Mouse (Mus musculus): Measurements from ENCODE around the gene Cnn3. TPM values are rescaled to one million over a fixed set of nuclear protein-coding genes. Genes with fewer than 3 reads are reported as not detected.
A peak's percentile ranks its signal among the peaks of the same experiment; 100 is the strongest.

The Cnn3 gene
- total and polyA plus RNA-seq, 2 experiments from 2014 or later, result 122 to 181 TPM

GRCm38 (mm10) chr3:121430289-121430936 lies 4.1 kb downstream of the Cnn3 start:
- no peak for TF ChIP-seq CTCF (IDR thresholded peaks at IDR 0.05)
- Histone ChIP-seq H3K4me3 (ENCODE audit: low read depth, low read length) (0 out of 2 replicates have a peak overlapping the region, but pooled peaks have one; percentile 3), H3K9me3 (ENCODE audit: low read length) (no peaks in the 10 kb centered on the region), H3K4me2 (ENCODE audit: low read depth, low read length, poor library complexity, severe bottlenecking) (peak overlapping the region; percentile 22; the same call in 1 of the 2 replicates), H3K27me3 (ENCODE audit: insufficient read depth, low read length) (no peaks in the 10 kb centered on the region), H3K4me1 (ENCODE audit: insufficient read depth, low read length) (peaks cover 16% of the 10 kb centered on the region), H3K9ac (replicated peaks; ENCODE audit: low read length, poor library complexity, severe bottlenecking) (no peak overlapping the region), H3K36me3 (ENCODE audit: insufficient read depth, low read length) (no peaks in the 10 kb centered on the region), H3K27ac (ENCODE audit: low read depth, low read length) (no peak overlapping the region; the same call in 1 of the 2 replicates)
- DNase-seq (ENCODE audit: low spot score) (no peak), ATAC-seq (ENCODE audit: low FRiP score) (no peak)
- 25% methylated on average over 7 of the region's 7 CpGs for WGBS

DNA sequence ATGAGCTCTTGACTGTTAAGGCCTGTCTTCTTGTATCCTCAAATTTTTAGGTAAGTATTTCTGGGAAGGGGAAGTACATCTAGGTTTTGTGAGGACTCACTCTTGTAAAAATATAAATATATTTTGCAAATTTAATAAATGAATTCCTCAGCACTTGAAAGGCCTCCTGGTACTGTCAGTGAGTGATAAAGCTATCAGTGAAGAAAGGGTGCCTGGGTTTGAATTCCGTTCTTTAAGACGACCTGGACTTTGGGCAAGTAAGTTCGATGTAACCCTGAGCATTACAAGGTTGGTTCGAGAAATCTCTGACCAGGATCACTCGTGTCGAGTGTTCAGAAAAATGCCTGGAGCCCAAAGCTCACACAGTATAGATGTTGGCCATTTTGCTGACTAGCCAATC lies 7.1 kb downstream of the Cnn3 start:
- H3K9ac ChIP-seq (replicated peaks; ENCODE audit: low read length, poor library complexity, severe bottlenecking), result no peak overlapping the region
- peaks cover 16% of the 10 kb centered on the region for H3K4me1 ChIP-seq (ENCODE audit: insufficient read depth, low read length)
- no peak overlapping the region for H3K4me3 ChIP-seq (ENCODE audit: low read depth, low read length)
- no peaks in the 10 kb centered on the region for H3K36me3 ChIP-seq (ENCODE audit: insufficient read depth, low read length)
- TF ChIP-seq CTCF (IDR thresholded peaks at IDR 0.05), result no peak
- H3K9me3 ChIP-seq (ENCODE audit: low read length), result no peaks in the 10 kb centered on the region
- ATAC-seq (ENCODE audit: low FRiP score) (no peak), DNase-seq (ENCODE audit: low spot score) (no peak)
- H3K4me2 ChIP-seq (ENCODE audit: low read depth, low read length, poor library complexity, severe bottlenecking), result no peak overlapping the region
- H3K27me3 ChIP-seq (ENCODE audit: insufficient read depth, low read length), result no peaks in the 10 kb centered on the region
- WGBS, result 74% methylated on average over 6 of the region's 6 CpGs
- no peak overlapping the region for H3K27ac ChIP-seq (ENCODE audit: low read depth, low read length)

GRCm38 (mm10) chr3:121433968-121434533 lies 7.8 kb downstream of the Cnn3 start:
- Histone ChIP-seq H3K27ac (ENCODE audit: low read depth, low read length) (no peak overlapping the region), H3K4me2 (ENCODE audit: low read depth, low read length, poor library complexity, severe bottlenecking) (no peak overlapping the region), H3K9ac (replicated peaks; ENCODE audit: low read length, poor library complexity, severe bottlenecking) (0 out of 2 replicates have a peak overlapping the region, but pooled peaks have one; percentile 19), H3K4me3 (ENCODE audit: low read depth, low read length) (no peak overlapping the region), H3K4me1 (ENCODE audit: insufficient read depth, low read length) (peaks cover 14% of the 10 kb centered on the region), H3K9me3 (ENCODE audit: low read length) (no peaks in the 10 kb centered on the region), H3K27me3 (ENCODE audit: insufficient read depth, low read length) (no peaks in the 10 kb centered on the region), H3K36me3 (ENCODE audit: insufficient read depth, low read length) (no peaks in the 10 kb centered on the region)
- DNase-seq (ENCODE audit: low spot score), result no peak
- ATAC-seq (ENCODE audit: low FRiP score), result no peak
- no peak for TF ChIP-seq CTCF (IDR thresholded peaks at IDR 0.05)
- 42% methylated on average over 8 of the region's 8 CpGs for WGBS

GRCm38 (mm10) chr3:121435296-121435695 lies 9.0 kb downstream of the Cnn3 start:
- Histone ChIP-seq H3K9me3 (ENCODE audit: low read length) (no peaks in the 10 kb centered on the region), H3K4me1 (ENCODE audit: insufficient read depth, low read length) (peaks cover 8% of the 10 kb centered on the region; the same call in 1 of the 2 replicates)

GRCm38 (mm10) chr3:121437070-121437469 lies 10.8 kb downstream of the Cnn3 start:
- Histone ChIP-seq H3K4me2 (ENCODE audit: low read depth, low read length, poor library complexity, severe bottlenecking) (no peak overlapping the region), H3K27me3 (ENCODE audit: insufficient read depth, low read length) (no peaks in the 10 kb centered on the region), H3K9ac (replicated peaks; ENCODE audit: low read length, poor library complexity, severe bottlenecking) (no peak overlapping the region), H3K36me3 (ENCODE audit: insufficient read depth, low read length) (0 out of 2 replicates have a peak, but pooled peaks cover 4% of the 10 kb centered on the region), H3K4me1 (ENCODE audit: insufficient read depth, low read length) (peaks cover 7% of the 10 kb centered on the region; the same call in 1 of the 2 replicates), H3K4me3 (ENCODE audit: low read depth, low read length) (no peak overlapping the region), H3K9me3 (ENCODE audit: low read length) (no peaks in the 10 kb centered on the region), H3K27ac (ENCODE audit: low read depth, low read length) (no peak overlapping the region)
- ATAC-seq (ENCODE audit: low FRiP score) (no peak), DNase-seq (ENCODE audit: low spot score) (no peak)
- no peak for TF ChIP-seq CTCF (IDR thresholded peaks at IDR 0.05)
- WGBS, result 77% methylated on average over 7 of the region's 7 CpGs

More at GRCm38 (mm10) chr3:121435296-121435695, 9.0 kb downstream of the Cnn3 start:
- Histone ChIP-seq H3K36me3 (ENCODE audit: insufficient read depth, low read length) (no peaks in the 10 kb centered on the region), H3K4me2 (ENCODE audit: low read depth, low read length, poor library complexity, severe bottlenecking) (no peak overlapping the region), H3K27me3 (ENCODE audit: insufficient read depth, low read length) (no peaks in the 10 kb centered on the region), H3K4me3 (ENCODE audit: low read depth, low read length) (no peak overlapping the region), H3K9ac (replicated peaks; ENCODE audit: low read length, poor library complexity, severe bottlenecking) (no peak overlapping the region), H3K27ac (ENCODE audit: low read depth, low read length) (peak overlapping the region; percentile 32; the same call in 1 of the 2 replicates)
- DNase-seq (ENCODE audit: low spot score), result peak; percentile 23
- TF ChIP-seq CTCF (IDR thresholded peaks at IDR 0.05), result no peak
- WGBS, result 69% methylated on average over 5 of the region's 5 CpGs
- no peak for ATAC-seq (ENCODE audit: low FRiP score)

DNA sequence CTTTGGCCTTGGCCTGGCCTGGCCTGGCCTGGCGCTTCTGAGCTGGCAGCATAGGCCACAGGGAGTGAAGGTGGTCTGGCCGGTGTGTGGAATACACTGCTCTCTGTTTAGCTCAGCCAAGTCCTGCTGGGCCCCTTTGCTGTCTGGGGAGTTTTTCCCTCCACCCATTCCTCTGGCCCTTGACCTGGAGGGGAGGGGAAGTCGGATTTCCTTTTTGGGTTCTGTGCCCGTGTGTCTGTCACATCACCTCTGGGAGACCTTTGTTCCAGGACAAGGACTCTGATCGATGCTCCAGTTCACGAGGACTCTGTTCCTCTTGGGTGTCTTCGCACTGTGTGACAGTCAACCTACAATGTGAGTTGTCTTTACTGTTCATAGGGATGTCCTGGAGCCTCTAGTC lies 11.7 kb downstream of the Cnn3 start:
- ATAC-seq (ENCODE audit: low FRiP score) (no peak), DNase-seq (ENCODE audit: low spot score) (no peak)
- Histone ChIP-seq H3K4me2 (ENCODE audit: low read depth, low read length, poor library complexity, severe bottlenecking) (no peak overlapping the region), H3K4me3 (ENCODE audit: low read depth, low read length) (no peak overlapping the region), H3K9me3 (ENCODE audit: low read length) (no peaks in the 10 kb centered on the region), H3K36me3 (ENCODE audit: insufficient read depth, low read length) (0 out of 2 replicates have a peak, but pooled peaks cover 4% of the 10 kb centered on the region), H3K27ac (ENCODE audit: low read depth, low read length) (no peak overlapping the region), H3K27me3 (ENCODE audit: insufficient read depth, low read length) (no peaks in the 10 kb centered on the region), H3K9ac (replicated peaks; ENCODE audit: low read length, poor library complexity, severe bottlenecking) (no peak overlapping the region), H3K4me1 (ENCODE audit: insufficient read depth, low read length) (peaks cover 7% of the 10 kb centered on the region; the same call in 1 of the 2 replicates)
- 65% methylated on average over 7 of the region's 7 CpGs for WGBS
- no peak for TF ChIP-seq CTCF (IDR thresholded peaks at IDR 0.05)
